Mouse (Mus musculus) MEL-GATA-1-ER (cell line): ENCODE results near the gene Fam129a.

Experiments used
- DNase-seq: peaks from one replicate; pipeline ENCODE4 v3.0.0-alpha.2; 2012; ENCODE audit warnings: low read depth; ENCODE audit errors: extremely low read depth

Gene Fam129a

GRCm38 (mm10) chr1:151662958-151663357 is 92.0 kb downstream of the Fam129a start:
- DNase-seq = no peak

GRCm38 (mm10) chr1:151664384-151664783 is 93.4 kb downstream of the Fam129a start:
- no peak for DNase-seq

- DNase-seq = no peak
Measured at GRCm38 (mm10) chr1:151664837-151665431, 93.9 kb downstream of the Fam129a start.

GRCm38 (mm10) chr1:151667351-151668074 is 96.5 kb downstream of the Fam129a start:
- peak; percentile 77 for DNase-seq

GRCm38 (mm10) chr1:151670006-151670591 is 99.1 kb downstream of the Fam129a start:
- DNase-seq = no peak

- no peak for DNase-seq
Measured at GRCm38 (mm10) chr1:151675684-151676083, 104.7 kb downstream of the Fam129a start.

GRCm38 (mm10) chr1:151677185-151677809 is 106.3 kb downstream of the Fam129a start:
- DNase-seq = no peak

- DNase-seq = no peak
Measured at GRCm38 (mm10) chr1:151677975-151678374, 107.0 kb downstream of the Fam129a start.

GRCm38 (mm10) chr1:151679153-151679552 is 108.2 kb downstream of the Fam129a start:
- DNase-seq = no peak

GRCm38 (mm10) chr1:151679883-151680613 is 109.1 kb downstream of the Fam129a start:
- no peak for DNase-seq

- DNase-seq = no peak
Measured at GRCm38 (mm10) chr1:151680971-151681370, 110.0 kb downstream of the Fam129a start.

- DNase-seq = no peak
Measured at GRCm38 (mm10) chr1:151682896-151683295, 111.9 kb downstream of the Fam129a start.

GRCm38 (mm10) chr1:151684451-151684892 is 113.5 kb downstream of the Fam129a start:
- DNase-seq = no peak

- DNase-seq = no peak
Measured at GRCm38 (mm10) chr1:151684978-151685377, 114.0 kb downstream of the Fam129a start.

GRCm38 (mm10) chr1:151685666-151686309 is 114.8 kb downstream of the Fam129a start:
- DNase-seq = no peak

GRCm38 (mm10) chr1:151686696-151687095 is 115.7 kb downstream of the Fam129a start:
- no peak for DNase-seq

- DNase-seq = no peak
Measured at GRCm38 (mm10) chr1:151689032-151689431, 118.0 kb downstream of the Fam129a start.

- no peak for DNase-seq
Measured at GRCm38 (mm10) chr1:151689561-151689960, 118.6 kb downstream of the Fam129a start.

- DNase-seq = no peak
Measured at GRCm38 (mm10) chr1:151690061-151690460, 119.1 kb downstream of the Fam129a start.

GRCm38 (mm10) chr1:151690583-151691193 is 119.7 kb downstream of the Fam129a start:
- DNase-seq = no peak
